Mouse (Mus musculus): ENCODE data around the gene Hs6st1. TPM values are rescaled to one million over a fixed set of nuclear protein-coding genes. Genes with fewer than 3 reads are reported as not detected.

The Hs6st1 gene
- total RNA-seq, 4 experiments from 2014 or later = 19.3 to 23.2 (median 20.8) TPM

- no peak for DNase-seq (ENCODE audit: low spot score in 2 of 2)
These were observed 15.4 kb downstream of the Hs6st1 start for GRCm38 (mm10) chr1:36083554-36083953.

- DNase-seq (ENCODE audit: low spot score in 2 of 2) = no peak
These were observed 16.9 kb downstream of the Hs6st1 start for GRCm38 (mm10) chr1:36085069-36085468.

DNA sequence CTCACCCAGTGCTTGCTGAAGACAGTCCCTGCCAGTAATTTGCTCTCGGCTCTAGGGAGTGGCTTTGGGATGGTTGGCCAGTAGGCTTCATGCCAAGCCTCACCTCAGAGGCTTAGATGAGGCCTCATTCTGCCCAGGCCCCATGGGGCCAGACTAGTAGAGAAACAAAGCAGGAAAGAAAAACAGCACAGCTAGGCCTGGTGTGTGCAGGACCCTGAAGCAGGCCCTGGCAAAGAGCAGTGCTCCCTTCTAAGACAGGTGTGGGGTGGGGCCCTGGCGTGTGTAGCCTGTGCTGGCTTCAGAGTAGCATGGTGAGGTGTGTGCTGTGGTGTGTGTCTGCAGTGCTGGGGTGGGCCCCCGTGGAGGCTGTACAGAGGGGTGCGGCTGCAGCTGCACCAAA lies 20.2 kb downstream of the Hs6st1 start:
- no peak for DNase-seq (ENCODE audit: low spot score in 2 of 2)

DNA sequence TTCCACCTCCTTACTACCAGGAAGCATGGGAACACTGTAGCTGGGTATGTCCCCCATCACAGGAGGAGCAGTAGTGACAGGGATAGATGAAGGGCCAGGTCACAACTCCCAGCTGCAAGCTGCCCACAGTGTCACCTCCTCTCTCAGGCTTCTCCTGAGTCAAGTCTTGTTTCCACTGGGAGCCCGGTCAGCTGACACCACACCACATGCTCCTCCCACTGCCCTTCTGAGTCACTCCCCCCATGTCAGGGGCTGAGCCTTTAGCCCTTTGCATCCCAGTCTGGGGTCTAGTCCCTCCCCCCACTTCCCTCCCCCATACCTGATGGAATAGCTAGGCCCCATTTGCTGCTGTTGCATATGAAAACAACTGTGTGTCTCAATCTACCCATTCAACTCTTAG lies 21.3 kb downstream of the Hs6st1 start:
- DNase-seq (ENCODE audit: low spot score in 2 of 2) = no peak

DNA sequence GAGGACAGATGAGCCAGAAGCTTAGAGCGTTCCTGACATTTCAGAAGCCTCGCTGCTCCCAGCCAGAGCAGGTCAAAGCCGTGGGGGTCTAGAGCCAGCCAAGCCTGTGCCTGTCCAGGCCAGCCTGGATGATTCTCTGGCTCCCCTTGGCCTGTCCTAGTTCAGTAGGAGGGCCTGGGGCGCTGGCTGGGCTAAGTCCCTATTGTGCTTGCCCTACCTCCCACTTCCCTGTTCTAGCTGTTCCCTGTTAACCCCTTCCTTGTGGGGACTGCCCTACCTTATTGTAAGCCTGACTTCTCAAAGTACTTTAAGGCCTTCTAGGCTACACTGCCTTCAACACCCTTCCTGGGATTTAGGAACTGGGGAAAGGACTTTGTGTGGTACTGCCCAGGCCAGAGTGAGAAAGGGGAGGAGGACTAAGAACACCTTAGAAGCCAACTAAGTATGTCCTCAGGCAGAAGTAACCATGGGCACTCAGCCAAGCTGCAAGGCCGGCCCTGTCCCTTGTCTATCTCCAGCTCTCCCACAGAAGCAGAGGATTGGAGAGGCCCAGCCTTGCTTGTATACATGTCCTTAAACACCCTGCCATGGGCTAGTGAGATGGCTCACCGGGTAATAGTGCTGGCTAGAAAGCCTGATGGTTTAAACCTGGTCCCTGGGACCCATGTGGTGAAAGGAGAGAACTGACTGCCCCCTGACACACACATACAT lies 22.0 kb downstream of the Hs6st1 start:
- no peak for DNase-seq (ENCODE audit: low spot score in 2 of 2)

GRCm38 (mm10) chr1:36090722-36091110 lies 22.5 kb downstream of the Hs6st1 start:
- no peak for DNase-seq (ENCODE audit: low spot score in 2 of 2)

GRCm38 (mm10) chr1:36091246-36091645 lies 23.0 kb downstream of the Hs6st1 start:
- no peak for DNase-seq (ENCODE audit: low spot score in 2 of 2)

GRCm38 (mm10) chr1:36093741-36094140 lies 25.5 kb downstream of the Hs6st1 start:
- no peak for DNase-seq (ENCODE audit: low spot score in 2 of 2)

- DNase-seq (ENCODE audit: low spot score in 2 of 2) = no peak
These were observed 27.4 kb downstream of the Hs6st1 start for GRCm38 (mm10) chr1:36095423-36096272.

- DNase-seq (ENCODE audit: low spot score in 2 of 2) = peak; percentile 37 to 42
These were observed 30.2 kb downstream of the Hs6st1 start for GRCm38 (mm10) chr1:36098432-36098831.

- DNase-seq (ENCODE audit: low spot score in 2 of 2) = no peak
These were observed 32.2 kb downstream of the Hs6st1 start for GRCm38 (mm10) chr1:36100371-36100770.

DNA sequence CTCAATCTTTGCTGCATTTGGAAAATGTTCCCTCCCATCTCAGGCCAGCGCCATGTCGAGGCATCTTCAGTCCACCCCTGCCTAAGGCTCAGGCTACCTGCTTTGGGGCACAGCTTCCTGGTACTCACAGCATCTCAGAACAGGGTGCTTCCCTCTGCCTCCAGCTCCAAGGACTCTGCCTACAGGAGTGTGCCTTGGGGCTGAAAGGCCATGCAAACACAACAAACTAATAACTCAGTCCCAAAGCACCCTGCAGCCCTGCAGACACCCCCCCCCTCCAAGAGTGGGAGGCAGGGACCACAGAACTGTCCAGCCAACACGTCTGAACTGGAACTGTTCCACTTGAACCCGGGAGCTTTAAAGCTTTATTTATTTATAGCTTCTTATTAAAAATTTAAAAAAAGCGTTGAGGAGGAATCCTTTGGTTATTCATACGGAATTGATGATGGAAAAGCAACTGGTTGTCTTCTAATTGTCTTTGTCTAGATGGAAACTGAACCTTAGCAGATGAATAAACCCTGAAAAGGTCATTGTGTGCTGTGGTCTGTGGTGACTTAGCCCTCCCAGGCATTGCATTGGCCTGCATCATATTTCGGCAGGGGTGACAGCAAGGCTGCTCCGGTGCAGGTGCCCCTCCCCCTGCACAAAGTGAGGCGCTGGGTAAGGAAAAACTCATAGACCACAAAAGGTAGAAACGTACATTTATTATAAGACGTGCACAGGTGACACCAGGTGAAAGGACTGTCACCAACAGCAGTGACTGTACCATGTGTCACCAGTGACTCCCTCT lies 37.9 kb downstream of the Hs6st1 start:
- DNase-seq (ENCODE audit: low spot score in 2 of 2) = no peak

DNA sequence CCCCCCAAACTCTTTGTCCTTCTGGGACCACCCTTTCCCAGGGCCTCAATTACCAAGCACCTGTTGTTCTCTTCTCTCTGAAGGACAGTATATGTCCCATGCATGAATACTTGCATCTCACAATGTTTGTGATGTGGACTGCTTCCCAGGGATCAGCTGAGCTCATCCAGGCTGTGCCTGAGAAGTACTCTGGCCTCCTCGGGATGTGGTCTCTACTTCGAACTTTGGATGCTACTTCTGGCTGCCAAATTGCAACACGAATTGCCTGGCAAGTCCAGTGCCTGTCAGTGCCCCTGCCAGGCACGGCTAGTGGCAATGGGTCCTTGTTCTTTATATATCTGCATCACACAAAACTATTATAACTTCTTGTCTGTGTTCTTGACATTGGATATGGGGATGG lies 41.8 kb downstream of the Hs6st1 start:
- no peak for DNase-seq (ENCODE audit: low spot score in 2 of 2)

GRCm38 (mm10) chr1:36112665-36113064 lies 44.5 kb downstream of the Hs6st1 start:
- no peak for DNase-seq (ENCODE audit: low spot score in 2 of 2)

DNA sequence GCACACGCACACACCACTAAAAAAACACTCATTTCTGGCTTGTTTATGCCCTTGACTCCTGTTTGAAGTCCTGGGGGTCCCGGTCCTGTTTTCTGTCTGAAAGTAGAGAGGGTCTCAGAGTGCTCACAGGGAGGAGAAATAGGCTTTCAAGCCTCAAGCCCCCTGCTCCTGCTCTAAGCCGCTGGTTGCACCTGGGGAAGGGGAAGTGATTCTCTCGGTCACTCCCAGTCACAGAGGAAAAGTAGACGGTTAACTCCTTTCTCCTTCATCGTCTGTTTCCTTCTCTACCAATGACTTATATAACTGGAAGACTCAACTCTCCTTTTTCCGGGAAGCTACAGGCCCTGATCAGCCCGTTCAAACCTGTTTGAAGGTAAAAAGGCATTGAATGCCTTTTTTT lies 45.5 kb downstream of the Hs6st1 start:
- DNase-seq (ENCODE audit: low spot score in 2 of 2) = no peak

DNA sequence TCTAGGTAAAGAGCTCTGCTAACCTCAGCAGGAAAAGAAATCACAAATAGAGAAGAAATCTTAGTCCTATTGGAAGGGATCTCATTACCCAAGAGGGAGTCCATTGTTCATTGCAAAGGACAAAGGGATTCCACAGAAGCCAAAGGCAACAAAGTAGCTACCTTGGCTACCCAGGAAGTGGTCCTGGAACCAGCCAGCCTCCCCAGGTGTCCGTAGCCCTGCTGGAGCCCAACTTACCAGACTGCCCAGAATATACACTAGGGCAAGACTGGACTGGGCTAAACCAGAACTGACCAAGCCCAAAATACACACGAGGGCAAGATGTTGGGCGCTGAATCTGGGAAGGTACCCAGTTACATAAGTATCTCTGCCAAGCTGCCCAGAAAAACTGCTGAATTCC lies 46.6 kb downstream of the Hs6st1 start:
- no peak for DNase-seq (ENCODE audit: low spot score in 2 of 2)

GRCm38 (mm10) chr1:36116488-36116887 lies 48.3 kb downstream of the Hs6st1 start:
- DNase-seq (ENCODE audit: low spot score in 2 of 2) = no peak

- DNase-seq (ENCODE audit: low spot score in 2 of 2) = no peak
These were observed 50.0 kb downstream of the Hs6st1 start for GRCm38 (mm10) chr1:36118061-36118685.

DNA sequence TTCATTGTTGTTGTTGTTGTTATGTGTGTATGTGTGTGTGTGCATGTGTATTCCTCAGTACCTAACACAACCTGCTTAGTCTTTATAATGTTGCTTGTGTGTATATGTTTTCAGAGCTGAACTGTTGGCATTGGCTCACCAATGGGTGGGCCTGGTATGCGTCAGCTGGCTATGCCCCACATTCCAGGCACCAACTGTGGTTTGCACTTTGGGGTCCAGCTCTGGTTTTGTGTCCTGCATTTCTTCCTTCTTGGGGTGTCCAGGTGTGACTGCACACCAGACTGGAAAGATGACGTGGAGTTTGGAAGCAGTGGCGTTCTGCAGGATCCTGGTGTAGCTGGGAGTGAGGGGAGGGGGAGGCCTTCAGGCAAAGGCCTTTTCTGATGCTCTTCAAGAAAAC lies 50.8 kb downstream of the Hs6st1 start:
- no peak for DNase-seq (ENCODE audit: low spot score in 2 of 2)

GRCm38 (mm10) chr1:36119426-36119825 lies 51.2 kb downstream of the Hs6st1 start:
- no peak for DNase-seq (ENCODE audit: low spot score in 2 of 2)

GRCm38 (mm10) chr1:36121172-36121571 lies 53.0 kb downstream of the Hs6st1 start:
- DNase-seq (ENCODE audit: low spot score in 2 of 2) = no peak

- DNase-seq (ENCODE audit: low spot score in 2 of 2) = no peak
These were observed 56.9 kb downstream of the Hs6st1 start for GRCm38 (mm10) chr1:36125076-36125475.
